In the genomic region with DNA sequence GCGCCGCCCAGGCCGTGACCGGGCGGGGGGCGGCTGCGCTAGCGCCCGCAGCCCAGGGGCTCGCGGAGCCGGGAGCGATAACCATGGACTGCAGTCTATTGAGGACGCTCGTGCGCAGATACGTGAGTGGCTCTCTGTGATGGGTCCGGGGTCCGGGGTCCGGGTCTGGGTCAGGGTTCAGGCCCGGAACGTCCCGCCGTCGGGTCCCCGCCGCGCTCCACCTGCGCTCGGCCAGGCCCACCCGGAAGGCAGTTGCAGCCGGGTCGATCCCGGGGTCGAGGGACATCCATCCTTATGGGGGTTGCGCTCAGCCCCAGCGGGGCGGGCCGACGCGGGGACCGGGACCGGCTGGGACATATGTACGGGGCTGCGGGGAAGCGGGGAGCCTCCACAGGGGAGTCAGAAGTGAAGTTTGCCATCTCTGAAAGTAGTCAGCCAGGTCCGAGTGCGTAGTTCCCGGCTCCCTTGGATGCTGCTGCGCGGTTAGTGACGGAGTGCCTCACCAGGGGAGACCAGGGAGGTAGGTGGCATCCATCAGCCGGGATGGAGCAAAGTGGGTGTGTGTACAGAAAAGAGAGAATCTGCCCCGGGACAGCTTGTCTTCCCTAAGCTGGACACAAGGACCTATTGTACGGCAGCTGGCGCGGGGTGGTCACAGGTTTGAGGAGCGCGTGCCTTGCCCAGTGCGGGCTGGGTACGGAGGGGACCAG, we compare ENCODE assay signal across 8 mouse cellular contexts. TPM values are rescaled to one million over a fixed set of nuclear protein-coding genes. Genes with fewer than 3 reads are reported as not detected.
DNase-seq lines count a peak whose midpoint lies in the region; ATAC-seq and TF ChIP-seq lines count a peak whose summit lies in the region.

No protein-coding gene starts in this region.

- TF ChIP-seq CTCF in lung, postnatal 0 days (IDR thresholded peaks at IDR 0.05) = no peak

- peaks cover 30% of the 10 kb centered on the region for H3K4me1 ChIP-seq in kidney, embryonic 16.5 days (ENCODE audit: insufficient read depth, low read length)
- H3K4me1 ChIP-seq in lung, postnatal 0 days (ENCODE audit: insufficient read depth, low read depth, low read length) = peaks cover 15% of the 10 kb centered on the region; the same call in 1 of the 2 replicates

- H3K36me3 ChIP-seq in kidney, embryonic 16.5 days (ENCODE audit: insufficient read depth, low read length) = no peaks in the 10 kb centered on the region
- no peaks in the 10 kb centered on the region for H3K36me3 ChIP-seq in lung, postnatal 0 days (ENCODE audit: insufficient read depth, low read length)

- H3K4me2 ChIP-seq in kidney, embryonic 16.5 days (replicated peaks; ENCODE audit: low read depth, low read length) = peak overlapping the region; percentile 75
- peak overlapping the region; percentile 80 for H3K4me2 ChIP-seq in lung, postnatal 0 days (replicated peaks; ENCODE audit: low read depth, low read length)

- no peaks in the 10 kb centered on the region for H3K27me3 ChIP-seq in kidney, embryonic 16.5 days (ENCODE audit: insufficient read depth, low read length)
- no peaks in the 10 kb centered on the region for H3K27me3 ChIP-seq in lung, postnatal 0 days (replicated peaks; ENCODE audit: insufficient read depth, low read length)

- peak overlapping the region; percentile 91 for H3K9ac ChIP-seq in kidney, embryonic 16.5 days (replicated peaks; ENCODE audit: low read length)
- peak overlapping the region; percentile 92 for H3K9ac ChIP-seq in lung, postnatal 0 days (replicated peaks; ENCODE audit: low read depth)

- WGBS in kidney, embryonic 16.5 days = under 1% methylated on average over 56 of the region's 61 CpGs
- WGBS in lung, postnatal 0 days = under 1% methylated on average over 54 of the region's 61 CpGs

- peak overlapping the region; percentile 59; the same call in 1 of the 2 replicates for H3K27ac ChIP-seq in kidney, embryonic 16.5 days (ENCODE audit: low read length)
- peak overlapping the region; percentile 94 for H3K27ac ChIP-seq in lung, postnatal 0 days (ENCODE audit: low read length)

- peak; percentile 60 for DNase-seq in right cerebral cortex, adult 18-20 months
- no peak for DNase-seq in right cerebral cortex, postnatal 36 days (ENCODE audit: low spot score in 2 of 2)
- DNase-seq in cerebellum, adult 18-20 months = peak; percentile 46 to 58
- peak; percentile 26 to 30 for DNase-seq in frontal cortex, postnatal 36 days (ENCODE audit: low spot score in 2 of 2)
- DNase-seq in lung, postnatal 0 days (ENCODE audit: low spot score) = peak; percentile 27
- DNase-seq in right cerebral cortex, postnatal 25 days = peak; percentile 32
- DNase-seq in c-Kit-positive CD71-positive TER-119-positive erythroid progenitor cells, embryonic 14.5 days (ENCODE audit: low spot score) = no peak

- peak overlapping the region; percentile 82 for H3K4me3 ChIP-seq in kidney, embryonic 16.5 days (ENCODE audit: low read length)
- H3K4me3 ChIP-seq in lung, postnatal 0 days (ENCODE audit: low read depth, low read length) = peak overlapping the region; percentile 96

- peak; percentile 46 for ATAC-seq in kidney, embryonic 16.5 days (ENCODE audit: low FRiP score, low TSS enrichment)
- ATAC-seq in lung, postnatal 0 days = peak; percentile 3; the same call in 1 of the 2 replicates

- no peak for TF ChIP-seq EP300 in lung, postnatal 0 days (IDR thresholded peaks at IDR 0.05)

- no peaks in the 10 kb centered on the region for H3K9me3 ChIP-seq in kidney, embryonic 16.5 days (ENCODE audit: low read length)
- H3K9me3 ChIP-seq in lung, postnatal 0 days (ENCODE audit: low read length) = no peaks in the 10 kb centered on the region

RNA-seq across cellular contexts. Expression of a gene that starts 0.6 kb away (rescaled TPM):
- 14.4 and 18.5 TPM in 2 replicates for polyA plus RNA-seq in kidney, embryonic 16.5 days (2015; fragmentation: Nextera tagmentation; extraction: Ambion mirVana)
- polyA plus RNA-seq in lung, postnatal 0 days (2015; fragmentation: Nextera tagmentation; extraction: Ambion mirVana) = 45.4 and 50.6 TPM in 2 replicates

Comparison
In these comparisons a context has a peak if more than half of its experiments do, and no peak if none do; other contexts are left out.
1. DNase-seq: peak in right cerebral cortex, adult 18-20 months (single experiment), cerebellum, adult 18-20 months (2 of 2), frontal cortex, postnatal 36 days (2 of 2), lung, postnatal 0 days (single experiment) and right cerebral cortex, postnatal 25 days (single experiment); none in right cerebral cortex, postnatal 36 days (0 of 2) and c-Kit-positive CD71-positive TER-119-positive erythroid progenitor cells, embryonic 14.5 days (single experiment).